Comparison of ENCODE assay signal across 11 mouse cellular contexts in genomic region chr10:18688234-18688633, GRCm38 (mm10). TPM values are rescaled to one million over a fixed set of nuclear protein-coding genes. Genes with fewer than 3 reads are reported as not detected.
A peak's percentile ranks its signal among the peaks of the same experiment; 100 is the strongest.
DNase-seq lines count a peak whose midpoint lies in the region; ATAC-seq and TF ChIP-seq lines count a peak whose summit lies in the region.
"Had no signal": no experiment of that assay in that cellular context is flagged by ENCODE, and none has a peak within 500 bp of the region (broad histone marks: within the 10 kb centered on the region; RNA-seq: fewer than 3 reads in every experiment).

No protein-coding gene starts in this region.

- no peaks in the 10 kb centered on the region for H3K36me3 ChIP-seq in kidney, adult 2 months (ENCODE audit: control insufficient read depth, insufficient read depth, low read length)
- no peaks in the 10 kb centered on the region for H3K36me3 ChIP-seq in kidney, embryonic 14.5 days (ENCODE audit: control insufficient read depth, insufficient read depth, low read length)
- H3K36me3 ChIP-seq: forebrain, embryonic 10.5 days; limb, embryonic 15.5 days had no signal

- H3K9ac ChIP-seq in kidney, embryonic 14.5 days (ENCODE audit: low read depth, low read length) = no peak overlapping the region
- H3K9ac ChIP-seq: limb, embryonic 15.5 days had no signal

- ATAC-seq in kidney, embryonic 14.5 days (ENCODE audit: low FRiP score, low TSS enrichment) = no peak
- peak; percentile 54 for ATAC-seq in Patski

- TF ChIP-seq CTCF in kidney, adult 2 months (conservative IDR thresholded peaks at IDR 0.05; ENCODE audit: insufficient read depth, insufficient read length, low read depth, low read length) = no peak
- no peak for TF ChIP-seq CTCF in Patski (IDR thresholded peaks at IDR 0.05)

- H3K4me2 ChIP-seq in kidney, embryonic 14.5 days (replicated peaks; ENCODE audit: low read depth, low read length) = no peak overlapping the region
- H3K4me2 ChIP-seq: limb, embryonic 15.5 days had no signal

- H3K4me1 ChIP-seq in kidney, adult 2 months (ENCODE audit: control insufficient read depth, insufficient read depth, low read length) = peaks cover 4% of the 10 kb centered on the region; the same call in 1 of the 2 replicates
- no peaks in the 10 kb centered on the region for H3K4me1 ChIP-seq in kidney, embryonic 14.5 days (ENCODE audit: control insufficient read depth, insufficient read depth, low read length)
- H3K4me1 ChIP-seq: forebrain, embryonic 10.5 days; limb, embryonic 15.5 days had no signal

- no peaks in the 10 kb centered on the region for H3K27me3 ChIP-seq in kidney, adult 2 months (replicated peaks; ENCODE audit: control insufficient read depth, insufficient read depth, low read length)
- no peaks in the 10 kb centered on the region for H3K27me3 ChIP-seq in kidney, embryonic 14.5 days (ENCODE audit: control insufficient read depth, insufficient read depth, low read length)
- no peaks in the 10 kb centered on the region for H3K27me3 ChIP-seq in Patski
- H3K27me3 ChIP-seq: limb, embryonic 15.5 days had no signal

- in situ Hi-C loops in Patski (cut with MboI; ENCODE audit: low pct_unique_long_range_greater_than_20kb) = no loop called here

- TF ChIP-seq POLR2A in kidney, adult 2 months (IDR thresholded peaks at IDR 0.05; ENCODE audit: low read depth, low read length) = no peak

- H3K4me3 ChIP-seq in kidney, adult 2 months (ENCODE audit: insufficient read depth, low read depth, low read length) = no peak overlapping the region
- H3K4me3 ChIP-seq in kidney, embryonic 14.5 days (ENCODE audit: low read length) = no peak overlapping the region
- H3K4me3 ChIP-seq: forebrain, embryonic 10.5 days; limb, embryonic 15.5 days had no signal

- H3K27ac ChIP-seq in kidney, adult 2 months (ENCODE audit: insufficient read depth, low read depth, low read length) = no peak overlapping the region
- no peak overlapping the region for H3K27ac ChIP-seq in kidney, embryonic 14.5 days (ENCODE audit: low read depth, low read length)
- H3K27ac ChIP-seq: forebrain, embryonic 10.5 days; limb, embryonic 15.5 days had no signal

- DNase-seq in adrenal gland, adult 2 months = peak; percentile 48
- DNase-seq in adrenal gland, postnatal 25 days = no peak
- peak; percentile 81 for DNase-seq in kidney, adult 2 months
- peak; percentile 93 for DNase-seq in Patski (ENCODE audit: low read depth, low spot score)
- DNase-seq in heart, postnatal 4 days = peak; percentile 12
- no peak for DNase-seq in spleen, adult 12 weeks (ENCODE audit: low spot score)
- DNase-seq in lung, postnatal 14 days = no peak

- CTCF ChIA-PET in Patski (lab: Charles Lee) = no interaction called here

- POLR2A ChIA-PET in Patski (lab: Charles Lee) = no interaction called here

- no peaks in the 10 kb centered on the region for H3K9me3 ChIP-seq in kidney, embryonic 14.5 days (ENCODE audit: control insufficient read depth, low read length)
- H3K9me3 ChIP-seq: forebrain, embryonic 10.5 days; limb, embryonic 15.5 days had no signal

- 20% methylated on average over 2 of the region's 2 CpGs for WGBS in kidney, adult 2 months
- 64% methylated on average over 2 of the region's 2 CpGs for WGBS in kidney, embryonic 14.5 days

RNA-seq across cellular contexts. Expression of gene Arfgef3, which starts 55.5 kb away (rescaled TPM):
- total RNA-seq in adrenal gland, adult 2 months (2021) = 1 to 10 TPM; 3.9 to 5.7 TPM
- 0.79 and 0.87 TPM in 2 replicates for polyA plus RNA-seq in adrenal gland, adult 2 months (2012; rRNA removed)
- 4.3 and 5.8 TPM in 2 replicates for total RNA-seq in adrenal gland, postnatal 25 days (2021)
- polyA plus RNA-seq in kidney, adult 2 months (2012; rRNA removed) = 1.1 and 1.3 TPM in 2 replicates
- 1.2 and 1.8 TPM in 2 replicates for polyA plus RNA-seq in kidney, embryonic 14.5 days (2014; fragmentation: Nextera tagmentation; extraction: Ambion mirVana)
- polyA plus RNA-seq in Patski (2021) = 7.0 TPM
- total RNA-seq in heart, postnatal 4 days (2021) = 1 to 10 TPM; 2.1 TPM
- total RNA-seq: neutrophil, adult 5-6 weeks had no signal

Comparison
In these comparisons a context has a peak if more than half of its experiments do, and no peak if none do; other contexts are left out.
1. DNase-seq: peak in adrenal gland, adult 2 months (single experiment), kidney, adult 2 months (single experiment), Patski (single experiment) and heart, postnatal 4 days (single experiment); none in adrenal gland, postnatal 25 days (single experiment), spleen, adult 12 weeks (single experiment) and lung, postnatal 14 days (single experiment).